Mouse (Mus musculus): ENCODE measurements around the gene Fam71e2.

Gene Fam71e2

GRCm38 (mm10) chr7:4739041-4739543 is 32.0 kb downstream of the Fam71e2 start:
- DNase-seq, result no peak

DNA sequence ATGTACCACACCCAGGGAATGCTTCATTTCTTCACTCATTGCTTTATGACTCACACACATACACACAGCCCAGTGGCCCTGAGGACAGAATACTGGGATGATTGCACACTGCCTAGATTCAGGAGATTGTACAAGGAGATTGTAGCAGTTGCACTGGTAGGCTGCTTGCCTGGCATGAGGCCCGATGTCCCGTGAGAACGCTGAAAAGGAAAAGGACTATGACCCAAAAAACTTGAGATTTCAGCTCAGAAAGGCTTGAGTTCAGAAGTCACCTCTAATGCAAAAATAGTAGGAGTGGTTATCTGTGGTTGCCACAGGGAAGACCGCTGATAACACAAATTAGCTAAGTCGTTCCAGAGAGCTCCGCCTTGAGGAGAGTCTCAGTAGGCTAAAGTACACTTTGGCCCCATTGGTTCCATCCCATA is 38.1 kb downstream of the Fam71e2 start:
- DNase-seq, result peak; percentile 57

- no peak for DNase-seq
Observed at GRCm38 (mm10) chr7:4731090-4731489, 40.0 kb downstream of the Fam71e2 start.

GRCm38 (mm10) chr7:4725169-4725568 is 45.9 kb downstream of the Fam71e2 start, which contains the start of gene Tmem150b:
Gene Tmem150b (minus strand): TSS chr7:4725249.
- no peak for DNase-seq

DNA sequence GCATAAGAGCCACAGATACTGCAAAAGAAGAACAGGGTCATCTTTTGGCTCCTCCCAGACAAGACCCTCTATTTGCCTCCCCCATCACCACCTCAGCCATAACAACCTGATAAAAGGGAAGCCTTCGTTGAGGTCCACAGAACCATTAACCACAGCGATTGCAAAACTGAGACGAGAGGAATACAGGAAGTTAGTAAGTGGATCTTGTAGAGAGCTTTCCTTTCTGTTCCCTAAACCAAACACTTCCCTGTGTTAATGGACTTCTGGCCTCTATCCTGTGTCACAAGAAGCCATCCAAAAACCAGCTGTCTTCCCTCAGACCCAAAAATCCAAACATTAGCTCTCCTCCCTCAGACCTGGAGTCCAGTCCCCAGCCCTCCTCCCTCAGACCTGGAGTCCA is 46.7 kb downstream of the Fam71e2 start:
- DNase-seq, result no peak

GRCm38 (mm10) chr7:4723508-4723907 is 47.6 kb downstream of the Fam71e2 start:
- DNase-seq, result no peak

GRCm38 (mm10) chr7:4719276-4719675 is 51.8 kb downstream of the Fam71e2 start:
- DNase-seq, result no peak

GRCm38 (mm10) chr7:4716955-4717354 is 54.1 kb downstream of the Fam71e2 start:
- DNase-seq, result no peak

DNA sequence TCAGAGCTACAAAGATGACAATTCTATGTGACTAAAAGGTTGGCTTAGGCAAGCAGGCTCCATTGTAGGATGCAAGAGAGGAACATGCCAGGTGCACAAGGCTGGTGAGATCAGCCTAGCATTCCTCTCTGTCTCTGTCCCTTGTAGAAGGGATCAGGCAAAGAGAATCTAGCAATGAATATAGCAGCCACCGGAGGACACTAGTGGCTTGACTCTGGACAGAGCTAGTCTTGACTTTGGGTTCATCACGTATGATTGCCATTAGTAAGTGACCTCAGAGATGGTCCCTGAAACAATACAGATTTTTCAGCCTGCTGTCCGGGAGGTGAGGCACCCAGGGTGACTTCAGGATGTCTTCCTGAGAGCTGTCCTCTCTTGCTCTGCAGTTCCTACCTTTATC is 58.5 kb downstream of the Fam71e2 start:
- DNase-seq, result no peak

- no peak for DNase-seq
Observed at GRCm38 (mm10) chr7:4705098-4705497, 66.0 kb downstream of the Fam71e2 start.
